Mouse (Mus musculus) adipocyte (in vitro differentiated cells): Measurements from ENCODE around the gene Ctnna2.

ENCODE experiments used
- DNase-seq: peaks from one replicate; pipeline ENCODE4 v3.0.0-alpha.2; 2016; ENCODE audit warnings: low spot score

Gene Ctnna2

GRCm38 (mm10) chr6:77425746-77426145 lies 553.8 kb downstream of the Ctnna2 start:
- DNase-seq, result no peak

- no peak for DNase-seq
These were observed 554.7 kb downstream of the Ctnna2 start for GRCm38 (mm10) chr6:77424826-77425225.

- no peak for DNase-seq
These were observed 557.8 kb downstream of the Ctnna2 start for GRCm38 (mm10) chr6:77421564-77422139.

- DNase-seq, result no peak
These were observed 562.5 kb downstream of the Ctnna2 start for GRCm38 (mm10) chr6:77416999-77417398.

GRCm38 (mm10) chr6:77413530-77413929 lies 566.0 kb downstream of the Ctnna2 start:
- DNase-seq, result no peak

- DNase-seq, result no peak
These were observed 571.0 kb downstream of the Ctnna2 start for GRCm38 (mm10) chr6:77408481-77408880.

GRCm38 (mm10) chr6:77400751-77401150 lies 578.7 kb downstream of the Ctnna2 start:
- DNase-seq, result no peak

- DNase-seq, result no peak
These were observed 587.8 kb downstream of the Ctnna2 start for GRCm38 (mm10) chr6:77391663-77392062.

GRCm38 (mm10) chr6:77381309-77381708 lies 598.2 kb downstream of the Ctnna2 start:
- no peak for DNase-seq

- no peak for DNase-seq
These were observed 606.4 kb downstream of the Ctnna2 start for GRCm38 (mm10) chr6:77373132-77373531.

- no peak for DNase-seq
These were observed 608.4 kb downstream of the Ctnna2 start for GRCm38 (mm10) chr6:77371147-77371546.

- DNase-seq, result no peak
These were observed 621.0 kb downstream of the Ctnna2 start for GRCm38 (mm10) chr6:77358471-77358837.

GRCm38 (mm10) chr6:77357748-77358470 lies 621.6 kb downstream of the Ctnna2 start:
- no peak for DNase-seq

GRCm38 (mm10) chr6:77354826-77355225 lies 624.7 kb downstream of the Ctnna2 start:
- DNase-seq, result no peak

- no peak for DNase-seq
These were observed 635.7 kb downstream of the Ctnna2 start for GRCm38 (mm10) chr6:77343781-77344180.

- no peak for DNase-seq
These were observed 644.0 kb downstream of the Ctnna2 start for GRCm38 (mm10) chr6:77335537-77335936.

GRCm38 (mm10) chr6:77324748-77325147 lies 654.8 kb downstream of the Ctnna2 start:
- no peak for DNase-seq

- DNase-seq, result no peak
These were observed 655.2 kb downstream of the Ctnna2 start for GRCm38 (mm10) chr6:77324327-77324726.

GRCm38 (mm10) chr6:77306796-77307195 lies 672.7 kb downstream of the Ctnna2 start:
- DNase-seq, result no peak

- DNase-seq, result no peak
These were observed 678.2 kb downstream of the Ctnna2 start for GRCm38 (mm10) chr6:77301305-77301704.

- DNase-seq, result no peak
These were observed 688.1 kb downstream of the Ctnna2 start for GRCm38 (mm10) chr6:77291415-77291814.

GRCm38 (mm10) chr6:77288402-77288801 lies 691.1 kb downstream of the Ctnna2 start:
- DNase-seq, result no peak

GRCm38 (mm10) chr6:77286317-77286716 lies 693.2 kb downstream of the Ctnna2 start:
- DNase-seq, result no peak

- no peak for DNase-seq
These were observed 700.7 kb downstream of the Ctnna2 start for GRCm38 (mm10) chr6:77278794-77279193.
